Mouse (Mus musculus) lung, postnatal 0 days (tissue): ENCODE measurements around the gene Hunk. TPM values are rescaled to one million over a fixed set of nuclear protein-coding genes. Genes with fewer than 3 reads are reported as not detected.

Source experiments
- ATAC-seq: fragments of 200-750 bp; cut with Nextera tagmentation; 2 replicates; pipeline ENCODE4 v1.8.0; 2017; ENCODE audit warnings: moderate library complexity
- DNase-seq: peaks from one replicate; pipeline ENCODE4 v3.0.0-alpha.2; 2016; ENCODE audit warnings: low spot score
- H3K27ac ChIP-seq: fragments of 300-500 bp; sonication (generic); 2 replicates; pipeline ENCODE4 v1.5.1; 2014; ENCODE audit warnings: antibody characterized with exemption, mild to moderate bottlenecking, low read length, mixed read lengths
- H3K27me3 ChIP-seq: fragments of 300-500 bp; sonication (generic); replicated peaks from 2 replicates; pipeline ENCODE4 v1.6.1; 2014; ENCODE audit warnings: low read length, mixed read lengths; ENCODE audit not compliant: insufficient read depth
- H3K36me3 ChIP-seq: fragments of 300-500 bp; sonication (generic); 2 replicates; pipeline ENCODE4 v1.6.1; 2014; ENCODE audit warnings: low read length, mixed read lengths; ENCODE audit not compliant: insufficient read depth
- H3K4me1 ChIP-seq: fragments of 300-500 bp; sonication (generic); 2 replicates; pipeline ENCODE4 v1.6.1; 2014; ENCODE audit warnings: antibody characterized with exemption, low read depth, low read length, mixed read lengths; ENCODE audit not compliant: insufficient read depth
- H3K4me2 ChIP-seq: fragments of 300-500 bp; sonication (generic); replicated peaks from 2 replicates; pipeline ENCODE4 v1.6.1; 2014; ENCODE audit warnings: low read depth, mild to moderate bottlenecking, low read length, moderate library complexity, mixed read lengths
- H3K4me3 ChIP-seq: fragments of 300-500 bp; sonication (generic); 2 replicates; pipeline ENCODE4 v1.5.1; 2014; ENCODE audit warnings: low read depth, low read length
- H3K9ac ChIP-seq: fragments of 300-500 bp; sonication (generic); replicated peaks from 2 replicates; pipeline ENCODE4 v1.6.1; 2014; ENCODE audit warnings: low read depth, mild to moderate bottlenecking
- H3K9me3 ChIP-seq: fragments of 300-500 bp; sonication (generic); 2 replicates; pipeline ENCODE4 v1.6.1; 2016; ENCODE audit warnings: low read length, mixed read lengths
- CTCF ChIP-seq: IDR thresholded peaks from 2 replicates; pipeline ENCODE4 v1.5.1; 2016; ENCODE audit warnings: antibody characterized with exemption, mild to moderate bottlenecking
- EP300 ChIP-seq: IDR thresholded peaks from 2 replicates; pipeline ENCODE4 v1.6.1; 2016; ENCODE audit warnings: antibody characterized with exemption, mild to moderate bottlenecking, control low read depth
- WGBS: fragments of 180-500 bp; shearing (Covaris S2); extraction: QIAGEN DNeasy Blood & Tissue Kit; methylation state at CpG from one replicate; pipeline ENCODE4 v1.1.7; 2014; 5-methylcytosine and 5-hydroxymethylcytosine counted together
- polyA plus RNA-seq: library from polyadenylated mRNA; unstranded; fragments of >200 nt; fragmentation: Nextera tagmentation; extraction: Ambion mirVana; gene quantifications from 2 replicates; pipeline ENCODE4 v1.2.1, GENCODE M21; 2015

Hunk gene
- polyA plus RNA-seq, 1 experiment from 2014 or later: 6.4 TPM

- Histone ChIP-seq H3K36me3 (no peaks in the 10 kb centered on the region), H3K4me3 (no peak overlapping the region), H3K27me3 (no peaks in the 10 kb centered on the region), H3K9me3 (no peaks in the 10 kb centered on the region), H3K4me1 (peaks cover 12% of the 10 kb centered on the region; the same call in 1 of the 2 replicates), H3K4me2 (no peak overlapping the region), H3K9ac (no peak overlapping the region), H3K27ac (no peak overlapping the region)
- 36% methylated on average over 3 of the region's 3 CpGs for WGBS
- TF ChIP-seq CTCF: no peak
- no peak for TF ChIP-seq EP300
- ATAC-seq: peak; percentile 29
- no peak for DNase-seq
These were observed 38.1 kb downstream of the Hunk start for GRCm38 (mm10) chr16:90423898-90424297.

DNA sequence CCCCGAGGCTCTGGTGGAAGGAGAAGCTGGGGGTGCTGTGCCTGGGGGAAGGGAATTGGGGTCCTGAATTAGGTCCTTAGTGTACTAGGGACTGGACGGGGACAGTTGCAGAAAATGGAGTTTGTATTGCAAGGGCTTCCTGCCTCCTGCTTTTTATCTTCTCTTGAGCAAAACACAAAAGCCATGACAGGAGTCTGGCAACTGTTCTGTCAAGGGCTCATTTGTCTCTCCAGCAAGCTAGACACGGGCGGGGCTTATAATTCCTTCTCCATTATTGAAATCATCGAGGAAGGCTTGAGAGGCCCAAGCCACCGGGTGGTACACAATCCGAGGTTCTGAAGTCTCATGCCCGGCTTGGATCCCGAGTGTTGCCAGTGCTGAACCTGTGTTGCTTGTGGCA is 38.6 kb downstream of the Hunk start:
- ATAC-seq: peak; percentile 10; the same call in 1 of the 2 replicates
- TF ChIP-seq EP300 (no peak), CTCF (no peak)
- Histone ChIP-seq H3K9ac (no peak overlapping the region), H3K4me2 (no peak overlapping the region), H3K4me3 (no peak overlapping the region), H3K9me3 (no peaks in the 10 kb centered on the region), H3K4me1 (peaks cover 12% of the 10 kb centered on the region; the same call in 1 of the 2 replicates), H3K36me3 (no peaks in the 10 kb centered on the region), H3K27me3 (no peaks in the 10 kb centered on the region), H3K27ac (no peak overlapping the region)
- DNase-seq: peak; percentile 43
- 36% methylated on average over 9 of the region's 9 CpGs for WGBS

- Histone ChIP-seq H3K4me1 (peaks cover 9% of the 10 kb centered on the region; the same call in 1 of the 2 replicates), H3K9me3 (no peaks in the 10 kb centered on the region), H3K27ac (no peak overlapping the region), H3K9ac (no peak overlapping the region), H3K4me2 (no peak overlapping the region), H3K4me3 (no peak overlapping the region), H3K27me3 (no peaks in the 10 kb centered on the region), H3K36me3 (no peaks in the 10 kb centered on the region)
- ATAC-seq (no peak), DNase-seq (no peak)
- WGBS: 85% methylated on average over 5 of the region's 5 CpGs
- TF ChIP-seq EP300 (no peak), CTCF (no peak)
These were observed 40.4 kb downstream of the Hunk start for GRCm38 (mm10) chr16:90426234-90426633.

DNA sequence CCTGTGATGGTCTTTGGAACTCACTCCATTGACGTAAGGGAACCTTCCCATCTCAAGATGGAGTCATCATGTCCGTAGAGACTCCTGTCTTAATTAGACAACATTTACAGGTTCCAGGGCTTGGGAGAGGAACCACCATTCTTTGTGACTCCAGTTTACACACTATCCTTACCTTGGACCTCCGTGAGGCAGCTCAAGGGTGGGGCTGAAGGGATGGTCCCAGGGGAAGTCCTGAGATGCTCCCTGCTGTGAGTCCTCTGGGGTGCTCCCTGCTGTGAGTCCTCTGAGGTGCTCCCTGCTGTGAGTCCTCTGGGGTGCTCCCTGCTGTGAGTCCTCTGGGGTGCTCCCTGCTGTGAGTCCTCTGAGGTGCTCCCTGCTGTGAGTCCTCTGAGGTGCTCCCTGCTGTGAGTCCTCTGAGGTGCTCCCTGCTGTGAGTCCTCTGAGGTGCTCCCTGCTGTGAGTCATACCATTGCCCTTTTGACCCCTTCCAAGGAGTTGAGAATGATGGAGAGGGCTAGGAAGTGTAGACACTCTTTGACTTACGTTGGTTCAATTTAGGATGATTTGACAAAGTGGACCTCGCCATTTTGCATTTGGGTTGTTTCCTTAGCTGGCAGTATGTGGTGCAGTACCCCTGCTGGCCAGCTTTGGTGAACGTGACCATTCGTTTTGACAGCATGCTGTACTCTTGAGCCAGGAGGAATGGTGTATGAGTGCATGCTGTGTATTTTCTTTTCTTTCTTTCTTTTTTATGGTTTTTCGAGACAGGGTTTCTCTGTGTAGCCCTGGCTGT is 42.2 kb downstream of the Hunk start:
- DNase-seq: no peak
- H3K4me1 ChIP-seq: peaks cover 6% of the 10 kb centered on the region; the same call in 1 of the 2 replicates
- no peak for ATAC-seq
- 0 out of 2 replicates have a peak, but pooled peaks cover 6% of the 10 kb centered on the region for H3K36me3 ChIP-seq
- H3K9ac ChIP-seq: no peak overlapping the region
- no peak overlapping the region for H3K4me3 ChIP-seq
- 91% methylated on average over 8 of the region's 8 CpGs for WGBS
- H3K9me3 ChIP-seq: no peaks in the 10 kb centered on the region
- TF ChIP-seq CTCF (peak; percentile 5; the same call in 1 of the 2 replicates), EP300 (no peak)
- H3K4me2 ChIP-seq: no peak overlapping the region
- no peaks in the 10 kb centered on the region for H3K27me3 ChIP-seq
- H3K27ac ChIP-seq: no peak overlapping the region

GRCm38 (mm10) chr16:90433551-90433950 is 47.7 kb downstream of the Hunk start:
- H3K36me3 ChIP-seq: 0 out of 2 replicates have a peak, but pooled peaks cover 10% of the 10 kb centered on the region
- H3K4me2 ChIP-seq: no peak overlapping the region
- H3K27me3 ChIP-seq: no peaks in the 10 kb centered on the region
- no peak overlapping the region for H3K9ac ChIP-seq
- no peaks in the 10 kb centered on the region for H3K9me3 ChIP-seq
- no peaks in the 10 kb centered on the region for H3K4me1 ChIP-seq
- DNase-seq (no peak), ATAC-seq (no peak)
- WGBS: 94% methylated on average over 12 of the region's 12 CpGs
- no peak overlapping the region for H3K27ac ChIP-seq
- no peak for TF ChIP-seq CTCF
- no peak for TF ChIP-seq EP300
- no peak overlapping the region for H3K4me3 ChIP-seq

- 0 out of 2 replicates have a peak, but pooled peaks cover 10% of the 10 kb centered on the region for H3K36me3 ChIP-seq
- no peaks in the 10 kb centered on the region for H3K4me1 ChIP-seq
- H3K4me2 ChIP-seq: no peak overlapping the region
- H3K4me3 ChIP-seq: no peak overlapping the region
- DNase-seq (no peak), ATAC-seq (peak; percentile 57)
- no peak overlapping the region for H3K9ac ChIP-seq
- WGBS: 46% methylated on average over 4 of the region's 4 CpGs
- H3K27ac ChIP-seq: no peak overlapping the region
- H3K27me3 ChIP-seq: no peaks in the 10 kb centered on the region
- TF ChIP-seq EP300: no peak
- no peaks in the 10 kb centered on the region for H3K9me3 ChIP-seq
These were observed 49.4 kb downstream of the Hunk start for GRCm38 (mm10) chr16:90435231-90435630.
